Mouse (Mus musculus) limb, embryonic 10.5 days (tissue): ENCODE measurements at regions not wholly inside any gene's neighbourhood (a gene's known extent, or its start where the extent isn't known, plus 50 kb on each side); places are given as distances from the start of the nearest gene placed in this dataset.
A peak's percentile ranks its signal among the peaks of the same experiment; 100 is the strongest.

ENCODE experiments used
- DNase-seq: peaks from one replicate; pipeline ENCODE4 v3.0.0-alpha.2; 2017; ENCODE audit warnings: low spot score
- H3K27ac ChIP-seq: fragments of 300-500 bp; sonication (generic); 2 replicates; pipeline ENCODE4 v1.5.1; 2016; ENCODE audit warnings: mild to moderate bottlenecking
- H3K27me3 ChIP-seq: fragments of 300-500 bp; sonication (generic); 2 replicates; pipeline ENCODE4 v1.6.1; 2016; ENCODE audit warnings: low read depth, mild to moderate bottlenecking; ENCODE audit not compliant: poor library complexity, severe bottlenecking
- H3K36me3 ChIP-seq: fragments of 300-500 bp; sonication (generic); 2 replicates; pipeline ENCODE4 v1.6.1; 2016; ENCODE audit warnings: mild to moderate bottlenecking, moderate library complexity
- H3K4me1 ChIP-seq: fragments of 300-500 bp; sonication (generic); 2 replicates; pipeline ENCODE4 v1.6.1; 2016
- H3K4me3 ChIP-seq: fragments of 300-500 bp; sonication (generic); 2 replicates; pipeline ENCODE4 v1.5.1; 2016; ENCODE audit warnings: mild to moderate bottlenecking, moderate library complexity
- H3K9me3 ChIP-seq: fragments of 300-500 bp; sonication (generic); replicated peaks from 2 replicates; pipeline ENCODE4 v1.6.1; 2016; ENCODE audit warnings: mild to moderate bottlenecking
- WGBS: fragments of 180-500 bp; shearing (Covaris S2); methylation state at CpG from one replicate; pipeline ENCODE4 v1.1.7; 2016; 5-methylcytosine and 5-hydroxymethylcytosine counted together

DNA sequence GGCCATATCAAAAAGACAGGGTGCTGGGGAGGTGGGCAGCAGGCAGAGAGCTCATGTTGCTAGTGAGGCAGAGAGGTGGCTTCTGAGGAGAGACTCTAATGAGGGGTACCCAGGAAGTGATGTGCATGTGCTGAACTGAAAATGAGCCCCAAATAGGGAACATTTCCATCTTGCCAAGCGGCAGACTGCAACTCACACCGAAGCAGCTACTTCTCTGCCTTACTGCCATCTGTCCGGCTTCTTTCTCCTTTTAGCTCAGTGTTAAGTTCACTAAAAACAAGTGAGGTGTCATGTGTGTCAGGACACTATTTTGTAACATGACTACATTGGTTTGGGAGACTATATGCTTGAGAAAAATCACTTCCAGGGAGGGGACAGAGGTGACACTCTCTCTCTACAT, 222.7 kb upstream of the Bmper start:
- Histone ChIP-seq H3K4me1 (peaks cover 22% of the 10 kb centered on the region), H3K27me3 (peaks cover 2% of the 10 kb centered on the region; the same call in 1 of the 2 replicates), H3K27ac (no peak overlapping the region), H3K36me3 (no peaks in the 10 kb centered on the region), H3K4me3 (no peak overlapping the region), H3K9me3 (no peaks in the 10 kb centered on the region)
- no peak for DNase-seq
- WGBS = 92% methylated on average over 3 of the region's 3 CpGs

DNA sequence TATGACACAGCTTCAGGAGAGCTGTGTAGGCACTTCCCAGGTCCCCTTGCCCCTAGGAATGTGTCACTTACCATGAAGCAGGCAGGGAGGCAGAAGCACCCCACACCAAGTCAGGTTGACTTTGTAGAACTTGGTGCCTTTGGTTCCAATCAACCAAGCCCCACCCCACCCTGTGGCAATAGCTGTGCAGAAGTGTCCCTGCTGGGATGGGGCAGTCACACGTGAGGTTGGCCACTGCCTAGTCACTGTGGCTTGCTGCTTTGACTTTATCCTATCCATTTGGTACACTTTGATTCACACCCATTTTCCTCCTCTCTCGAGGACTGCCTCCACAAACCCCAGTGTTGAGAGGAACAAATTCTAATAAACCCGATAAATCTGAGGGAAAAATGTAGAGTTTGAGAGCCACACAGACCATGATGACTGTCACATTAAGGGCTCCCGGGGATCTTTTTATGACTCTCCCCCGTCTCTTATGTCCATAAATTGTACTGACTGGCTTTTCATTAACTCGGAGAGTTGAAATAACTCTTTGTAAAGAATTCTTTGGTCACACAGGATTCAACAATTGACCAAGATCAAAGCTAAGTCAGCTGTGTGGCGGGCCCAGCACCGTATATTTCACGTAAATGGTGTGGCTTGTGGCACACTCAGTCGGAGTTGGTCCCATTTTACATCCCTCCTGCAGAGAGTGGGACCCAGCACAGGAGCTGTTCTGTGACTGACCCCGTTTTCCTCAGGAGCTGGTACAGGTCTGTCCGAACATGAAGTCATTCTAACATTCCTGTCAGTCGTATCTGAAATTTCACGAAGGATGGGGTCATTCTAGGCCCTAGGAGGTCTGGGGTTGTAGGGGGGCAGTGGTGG, 219.4 kb upstream of the Bmper start:
- no peak for DNase-seq
- H3K27ac ChIP-seq = no peak overlapping the region
- 52% methylated on average over 14 of the region's 14 CpGs for WGBS
- H3K9me3 ChIP-seq = no peaks in the 10 kb centered on the region
- H3K36me3 ChIP-seq = no peaks in the 10 kb centered on the region
- peaks cover 45% of the 10 kb centered on the region for H3K4me1 ChIP-seq
- H3K27me3 ChIP-seq = peaks cover 29% of the 10 kb centered on the region
- no peak overlapping the region for H3K4me3 ChIP-seq

DNA sequence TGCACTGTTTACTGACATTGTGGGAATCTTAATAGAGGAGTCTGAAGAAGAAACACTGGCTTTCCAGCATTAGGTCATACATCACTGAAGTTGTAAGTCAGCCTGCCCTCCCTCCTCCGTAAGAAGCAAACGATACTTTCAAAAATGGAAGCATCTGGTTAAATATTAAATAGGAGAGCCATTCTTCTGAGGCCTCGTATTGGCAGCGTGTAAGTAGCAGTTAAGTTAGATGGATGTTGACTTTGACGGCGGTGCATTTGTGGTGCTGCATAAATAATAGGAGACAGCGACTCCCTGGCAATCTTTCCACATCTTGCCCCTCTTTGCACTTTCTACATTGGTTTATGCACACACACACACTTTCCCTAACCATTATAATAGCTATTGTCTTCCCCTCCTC, 217.9 kb upstream of the Bmper start:
- Histone ChIP-seq H3K27me3 (peaks cover 36% of the 10 kb centered on the region), H3K36me3 (no peaks in the 10 kb centered on the region), H3K9me3 (no peaks in the 10 kb centered on the region), H3K27ac (no peak overlapping the region; the same call in 1 of the 2 replicates), H3K4me1 (peaks cover 60% of the 10 kb centered on the region), H3K4me3 (no peak overlapping the region)
- no peak for DNase-seq
- WGBS = 69% methylated on average over 7 of the region's 7 CpGs

- H3K27ac ChIP-seq = peak overlapping the region; percentile 61
- peaks cover 71% of the 10 kb centered on the region for H3K4me1 ChIP-seq
- DNase-seq = peak; percentile 52
- peaks cover 36% of the 10 kb centered on the region for H3K27me3 ChIP-seq
- peak overlapping the region; percentile 34 for H3K4me3 ChIP-seq
- H3K36me3 ChIP-seq = no peaks in the 10 kb centered on the region
- 2% methylated on average over 24 of the region's 24 CpGs for WGBS
- H3K9me3 ChIP-seq = no peaks in the 10 kb centered on the region
Measured at GRCm38 (mm10) chr9:23009462-23010183, 213.3 kb upstream of the Bmper start.

- 25% methylated on average over 7 of the region's 7 CpGs for WGBS
- peak overlapping the region; percentile 72; the same call in 1 of the 2 replicates for H3K27ac ChIP-seq
- H3K4me3 ChIP-seq = no peak overlapping the region
- peak; percentile 58 for DNase-seq
- H3K36me3 ChIP-seq = no peaks in the 10 kb centered on the region
- peaks cover 56% of the 10 kb centered on the region for H3K4me1 ChIP-seq
- peaks cover 22% of the 10 kb centered on the region for H3K27me3 ChIP-seq
- H3K9me3 ChIP-seq = no peaks in the 10 kb centered on the region
Measured at GRCm38 (mm10) chr9:23011316-23011959, 211.4 kb upstream of the Bmper start.

GRCm38 (mm10) chr9:23012130-23012529, 210.7 kb upstream of the Bmper start:
- H3K9me3 ChIP-seq = 0 out of 2 replicates have a peak, but pooled peaks cover 2% of the 10 kb centered on the region
- 0 out of 2 replicates have a peak overlapping the region, but pooled peaks have one; percentile 7 for H3K4me3 ChIP-seq
- H3K36me3 ChIP-seq = no peaks in the 10 kb centered on the region
- no peak for DNase-seq
- 10% methylated on average over 5 of the region's 5 CpGs for WGBS
- peaks cover 56% of the 10 kb centered on the region for H3K4me1 ChIP-seq
- peak overlapping the region; percentile 72 for H3K27ac ChIP-seq
- H3K27me3 ChIP-seq = peaks cover 19% of the 10 kb centered on the region

DNA sequence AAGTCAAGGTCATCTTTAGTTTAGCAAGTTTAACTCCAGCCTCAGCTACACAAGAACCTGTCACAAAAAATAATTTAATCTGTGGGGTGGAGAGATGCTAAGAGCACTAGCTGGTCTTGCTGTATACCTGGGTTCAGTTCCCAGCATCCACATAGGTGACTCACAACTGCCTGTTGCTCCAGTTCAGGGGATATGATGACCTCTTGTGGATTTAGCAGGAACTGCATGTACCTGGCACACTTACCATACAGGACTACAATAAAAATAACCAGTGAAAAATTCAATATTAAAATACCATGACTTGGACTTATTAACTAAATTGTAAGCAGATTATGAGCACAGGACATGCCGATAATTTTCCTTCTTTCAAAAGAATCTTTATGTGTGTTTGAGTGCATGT, 206.1 kb upstream of the Bmper start:
- H3K36me3 ChIP-seq = no peaks in the 10 kb centered on the region
- H3K27me3 ChIP-seq = no peaks in the 10 kb centered on the region
- 96% methylated on average over 1 of the region's 1 CpGs for WGBS
- H3K4me1 ChIP-seq = peaks cover 13% of the 10 kb centered on the region
- no peak for DNase-seq
- H3K4me3 ChIP-seq = no peak overlapping the region
- H3K27ac ChIP-seq = no peak overlapping the region
- H3K9me3 ChIP-seq = 0 out of 2 replicates have a peak, but pooled peaks cover 2% of the 10 kb centered on the region

DNA sequence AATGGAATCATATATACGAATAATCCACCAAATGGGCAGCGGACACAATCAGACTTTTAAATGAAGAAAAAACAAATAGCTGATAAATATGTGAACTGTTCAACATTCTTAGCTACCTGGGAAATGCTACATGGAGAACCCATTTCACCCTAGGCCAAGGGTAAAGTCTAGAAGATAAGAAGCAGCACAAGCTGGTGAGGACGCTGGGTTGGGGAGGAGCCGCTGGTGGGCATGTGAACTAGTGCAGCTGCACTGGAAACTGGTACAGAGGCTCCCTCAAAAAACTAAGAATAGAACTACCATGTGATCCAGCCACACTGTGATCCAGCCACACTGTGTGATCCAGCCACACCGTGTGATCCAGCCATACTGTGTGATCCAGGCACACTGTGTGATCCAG, 198.8 kb upstream of the Bmper start:
- DNase-seq = no peak
- H3K4me3 ChIP-seq = no peak overlapping the region
- H3K4me1 ChIP-seq = peaks cover 16% of the 10 kb centered on the region
- no peaks in the 10 kb centered on the region for H3K9me3 ChIP-seq
- H3K27me3 ChIP-seq = peaks cover 4% of the 10 kb centered on the region; the same call in 1 of the 2 replicates
- H3K36me3 ChIP-seq = no peaks in the 10 kb centered on the region
- WGBS = 87% methylated on average over 5 of the region's 5 CpGs
- H3K27ac ChIP-seq = no peak overlapping the region

GRCm38 (mm10) chr9:23025247-23025646, 197.6 kb upstream of the Bmper start:
- Histone ChIP-seq H3K27me3 (peaks cover 4% of the 10 kb centered on the region; the same call in 1 of the 2 replicates), H3K9me3 (no peaks in the 10 kb centered on the region), H3K4me3 (no peak overlapping the region), H3K36me3 (no peaks in the 10 kb centered on the region), H3K4me1 (peaks cover 26% of the 10 kb centered on the region), H3K27ac (no peak overlapping the region)
- WGBS = 97% methylated on average over 8 of the region's 8 CpGs
- no peak for DNase-seq

DNA sequence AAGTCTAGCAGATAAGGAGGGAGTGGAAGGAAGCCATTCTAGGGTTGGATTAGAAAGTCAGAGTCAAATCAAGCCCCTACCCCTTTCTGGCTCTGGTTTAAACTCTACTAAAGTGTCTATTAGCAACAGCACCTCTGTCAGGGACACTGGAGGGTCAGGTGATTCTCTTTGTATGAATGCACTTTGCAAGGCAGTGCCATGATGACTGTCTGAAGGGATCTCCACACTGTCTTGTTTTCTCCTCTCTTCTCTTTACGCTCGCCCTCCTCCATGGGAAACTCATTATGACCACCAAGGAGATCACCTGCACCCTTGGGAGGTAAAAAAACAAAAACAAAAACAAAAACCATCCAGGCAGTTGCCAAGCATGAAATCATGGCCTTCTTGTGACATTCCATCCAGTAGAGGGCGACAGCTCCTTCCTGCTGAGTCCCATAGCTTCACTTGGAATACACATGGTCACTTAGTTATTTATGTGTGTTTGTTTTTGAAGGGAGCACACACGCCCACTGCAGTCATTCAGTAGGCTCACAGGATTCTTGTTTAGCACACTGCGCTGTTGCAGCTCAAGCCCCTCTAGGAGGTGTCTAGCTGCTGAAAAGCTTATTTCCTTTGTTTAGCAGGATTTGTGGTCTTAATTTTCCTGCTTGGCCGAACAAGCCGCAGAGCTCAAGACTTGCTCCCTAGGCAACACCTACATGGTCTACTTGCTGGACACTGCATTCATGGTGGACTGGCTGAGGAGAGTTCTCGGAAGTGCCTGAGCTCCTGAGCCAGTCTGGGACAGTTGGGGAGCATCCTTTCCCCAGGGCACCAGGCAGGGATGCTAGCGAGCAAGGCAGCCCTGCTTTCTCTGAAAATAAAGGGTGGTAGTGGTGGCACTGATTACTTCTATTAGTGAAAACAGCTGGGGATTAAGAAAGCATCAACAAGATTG, 195.2 kb upstream of the Bmper start:
- peak overlapping the region; percentile 44; the same call in 1 of the 2 replicates for H3K27ac ChIP-seq
- peak; percentile 72 for DNase-seq
- peaks cover 10% of the 10 kb centered on the region; the same call in 1 of the 2 replicates for H3K27me3 ChIP-seq
- H3K4me1 ChIP-seq = peaks cover 46% of the 10 kb centered on the region
- no peak overlapping the region for H3K4me3 ChIP-seq
- no peaks in the 10 kb centered on the region for H3K9me3 ChIP-seq
- no peaks in the 10 kb centered on the region for H3K36me3 ChIP-seq
- 64% methylated on average over 9 of the region's 9 CpGs for WGBS

DNA sequence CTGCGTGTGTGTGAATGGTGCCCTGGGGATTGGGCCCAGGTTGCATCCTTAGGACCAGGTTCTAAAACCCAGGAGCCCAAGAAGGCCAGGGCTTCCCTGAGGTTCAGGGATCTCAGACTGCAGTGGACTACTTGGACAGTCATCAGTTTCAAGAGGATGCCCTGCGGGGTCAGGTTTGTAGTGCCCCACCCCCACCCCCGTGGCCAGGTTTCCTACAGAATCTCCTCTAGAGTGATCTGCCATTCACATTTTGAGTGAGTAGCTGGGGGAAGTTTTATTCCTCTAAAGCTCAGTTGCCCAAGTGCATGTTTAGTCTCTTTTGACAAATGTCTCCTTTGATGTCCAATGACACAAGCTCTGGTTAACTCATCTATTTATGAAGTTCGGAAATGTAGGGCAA, 193.5 kb upstream of the Bmper start:
- H3K4me1 ChIP-seq = peaks cover 46% of the 10 kb centered on the region
- no peak overlapping the region; the same call in 1 of the 2 replicates for H3K27ac ChIP-seq
- no peak for DNase-seq
- no peaks in the 10 kb centered on the region for H3K9me3 ChIP-seq
- 59% methylated on average over 4 of the region's 4 CpGs for WGBS
- H3K36me3 ChIP-seq = no peaks in the 10 kb centered on the region
- peaks cover 23% of the 10 kb centered on the region; the same call in 1 of the 2 replicates for H3K27me3 ChIP-seq
- no peak overlapping the region for H3K4me3 ChIP-seq

- H3K27ac ChIP-seq = no peak overlapping the region
- no peaks in the 10 kb centered on the region for H3K36me3 ChIP-seq
- peaks cover 28% of the 10 kb centered on the region for H3K27me3 ChIP-seq
Measured at GRCm38 (mm10) chr9:23030138-23030537, 192.7 kb upstream of the Bmper start.

More at GRCm38 (mm10) chr9:23030138-23030537, 192.7 kb upstream of the Bmper start:
- Histone ChIP-seq H3K9me3 (no peaks in the 10 kb centered on the region), H3K4me3 (no peak overlapping the region), H3K4me1 (peaks cover 48% of the 10 kb centered on the region)
- no peak for DNase-seq
- WGBS = 70% methylated on average over 11 of the region's 11 CpGs
